Mouse (Mus musculus) monocyte, adult 2 months (primary cell): Measurements from ENCODE around the gene Pdzd2.

Experiments
- DNase-seq, 2 experiments: peaks; one replicate each; pipeline ENCODE4 v3.0.0; 2022; ENCODE audit warnings: low spot score in 2 of 2, low read depth in 1 of 2

Gene Pdzd2

DNA sequence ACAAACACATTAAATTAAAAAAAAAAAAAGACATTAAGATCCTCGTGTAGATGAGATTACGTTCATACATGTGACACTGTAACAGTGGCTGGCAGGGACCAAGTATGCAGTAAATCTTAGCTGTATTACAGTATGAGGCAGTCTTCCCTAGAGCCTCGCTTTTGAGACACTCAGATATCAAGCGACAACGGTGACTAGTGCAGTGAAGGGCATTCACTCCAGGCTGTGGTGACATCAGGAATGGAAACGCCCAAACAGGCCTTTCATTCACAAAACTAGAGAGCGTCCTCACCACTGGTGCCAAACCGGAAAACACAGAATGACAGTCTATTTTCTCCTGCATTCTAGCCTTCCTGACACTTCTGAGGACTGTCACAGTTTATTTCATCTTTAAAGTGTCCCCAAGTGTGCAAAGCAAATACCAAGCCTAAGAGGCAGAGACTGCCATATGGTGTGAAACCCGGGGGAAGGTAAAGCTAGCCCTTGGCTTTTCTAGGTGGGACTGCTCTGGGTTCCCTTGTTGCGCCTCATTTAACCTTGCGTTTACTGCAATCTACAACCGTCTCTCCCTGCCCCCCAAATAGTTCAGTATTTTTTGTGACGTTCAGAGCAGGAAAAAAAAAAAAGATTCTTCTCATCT, 195.9 kb downstream of the Pdzd2 start:
- no peak for DNase-seq

DNA sequence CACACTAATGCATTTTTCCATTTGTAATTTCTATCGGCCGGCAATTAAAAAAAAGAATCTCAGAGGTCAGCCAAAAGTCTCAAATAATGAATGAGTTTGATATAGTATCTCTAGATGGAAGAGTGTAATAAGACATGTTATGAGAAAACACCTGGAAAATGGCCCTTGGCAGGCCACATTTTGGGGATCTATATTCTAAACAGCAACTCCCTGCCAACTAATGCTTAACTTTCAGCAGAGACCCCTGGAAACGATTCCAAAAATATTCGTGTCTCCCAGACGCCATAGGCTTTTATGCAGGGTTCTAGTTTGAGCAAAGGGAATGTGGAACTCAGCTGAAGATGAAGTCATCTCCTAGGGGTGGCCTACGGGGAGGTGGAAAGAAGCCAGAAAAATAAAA, 197.4 kb downstream of the Pdzd2 start:
- no peak for DNase-seq

DNA sequence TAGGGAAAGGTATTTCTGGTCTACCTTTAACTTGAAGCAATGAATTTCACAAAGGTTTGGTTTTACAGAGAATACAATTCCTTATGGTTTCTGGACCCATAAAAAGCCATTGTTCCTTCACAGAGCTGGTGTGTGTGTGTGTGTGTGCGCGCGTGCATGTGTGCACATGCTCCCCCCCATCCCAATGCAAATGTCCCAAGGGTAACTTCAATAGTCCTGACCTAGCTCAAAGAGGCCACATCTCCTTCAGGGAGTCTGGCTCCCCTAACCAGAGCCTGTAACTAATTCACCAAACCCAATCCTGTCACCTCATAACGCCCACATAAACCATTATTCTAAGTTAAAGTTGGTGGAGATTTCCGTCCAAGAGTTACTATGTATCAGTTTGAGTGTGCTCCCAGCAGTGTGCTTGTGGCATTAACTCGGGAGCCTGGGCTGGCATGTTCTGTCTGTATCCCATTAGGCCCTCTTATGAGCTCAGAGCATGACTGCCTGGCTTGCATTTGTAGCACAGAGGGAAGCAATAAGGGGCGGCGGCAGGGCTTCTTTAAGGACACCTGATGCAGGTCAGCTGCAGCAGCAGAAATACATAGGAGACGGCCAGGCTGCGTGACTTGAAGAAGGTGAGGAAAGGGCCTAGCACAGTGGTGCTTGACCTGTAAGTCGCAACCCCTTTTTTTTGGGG, 200.0 kb downstream of the Pdzd2 start:
- DNase-seq: no peak

DNA sequence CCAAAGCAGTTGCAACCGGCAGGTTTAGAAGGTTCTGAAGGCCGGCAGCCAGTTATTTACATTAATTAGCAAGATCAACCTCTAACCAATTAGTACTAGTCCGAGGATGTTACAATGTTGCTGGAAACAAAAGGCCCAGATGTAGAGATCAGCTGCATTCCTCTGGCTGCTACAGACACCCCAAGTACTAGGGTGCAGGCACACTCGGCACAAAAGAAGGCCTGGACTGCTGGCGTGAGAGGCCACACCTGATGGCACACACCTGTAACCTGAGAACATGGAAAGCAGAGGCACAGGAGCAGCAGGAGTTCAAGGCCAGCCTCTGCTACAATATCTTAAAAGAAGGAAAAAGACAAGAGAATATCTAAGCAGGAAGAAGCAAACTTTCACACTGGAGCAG, 206.5 kb downstream of the Pdzd2 start:
- no peak for DNase-seq

DNA sequence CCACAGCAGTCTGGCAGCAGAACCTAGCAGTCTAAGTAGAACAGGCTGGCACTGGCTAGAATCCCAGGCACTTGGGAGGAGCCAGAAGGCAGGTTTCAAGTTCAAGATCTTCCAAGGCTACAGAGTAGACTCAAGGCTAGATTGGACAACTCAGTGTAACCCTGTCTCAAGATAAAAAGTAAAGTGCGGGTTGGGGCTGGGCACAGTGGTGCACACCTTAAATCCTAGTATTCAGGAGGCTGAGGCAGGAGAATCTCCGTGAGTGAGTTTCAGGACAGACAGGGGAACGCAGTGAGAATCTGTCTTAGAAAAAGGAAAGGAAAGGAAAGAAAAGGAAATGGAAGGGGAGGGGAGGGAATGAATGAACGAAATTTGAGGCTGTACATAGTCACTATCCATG, 207.2 kb downstream of the Pdzd2 start:
- DNase-seq: no peak

DNA sequence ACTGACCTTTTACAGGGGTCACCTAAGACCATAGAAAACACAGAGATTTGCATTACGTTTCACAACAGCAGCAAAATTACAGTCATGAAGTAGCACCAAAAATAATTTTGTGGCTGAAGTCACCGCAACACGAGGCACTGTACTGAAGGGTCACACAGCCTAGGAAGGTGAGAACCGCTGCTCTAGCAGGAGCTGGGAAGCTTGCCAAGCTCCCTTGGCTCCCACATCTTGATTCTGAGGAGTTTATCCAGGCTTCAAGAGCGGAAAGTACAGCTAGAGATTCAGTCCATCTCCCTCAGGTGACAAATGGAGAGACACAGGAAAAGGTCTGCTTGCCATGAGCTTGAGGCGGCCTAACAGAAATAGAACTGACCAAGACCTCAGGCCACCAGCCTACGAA, 216.9 kb downstream of the Pdzd2 start:
- no peak for DNase-seq

DNA sequence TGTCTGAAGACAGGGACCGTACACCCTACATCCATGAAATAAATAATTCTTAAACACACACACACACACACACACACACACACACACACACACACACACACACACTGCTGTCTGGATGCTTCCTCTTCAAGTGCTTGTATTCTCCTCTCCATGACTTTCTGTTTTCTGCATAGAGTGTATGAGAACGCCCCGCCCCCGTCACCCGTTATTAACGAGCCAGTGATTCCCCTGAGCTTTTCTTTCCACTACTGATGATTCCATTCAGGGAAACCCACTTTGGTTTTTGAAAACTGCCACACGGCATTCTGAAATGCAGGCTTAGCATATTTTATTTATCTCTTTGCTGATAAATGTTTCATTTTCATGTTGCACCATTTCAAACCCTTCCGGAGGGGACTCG, 219.4 kb downstream of the Pdzd2 start:
- DNase-seq: no peak

DNA sequence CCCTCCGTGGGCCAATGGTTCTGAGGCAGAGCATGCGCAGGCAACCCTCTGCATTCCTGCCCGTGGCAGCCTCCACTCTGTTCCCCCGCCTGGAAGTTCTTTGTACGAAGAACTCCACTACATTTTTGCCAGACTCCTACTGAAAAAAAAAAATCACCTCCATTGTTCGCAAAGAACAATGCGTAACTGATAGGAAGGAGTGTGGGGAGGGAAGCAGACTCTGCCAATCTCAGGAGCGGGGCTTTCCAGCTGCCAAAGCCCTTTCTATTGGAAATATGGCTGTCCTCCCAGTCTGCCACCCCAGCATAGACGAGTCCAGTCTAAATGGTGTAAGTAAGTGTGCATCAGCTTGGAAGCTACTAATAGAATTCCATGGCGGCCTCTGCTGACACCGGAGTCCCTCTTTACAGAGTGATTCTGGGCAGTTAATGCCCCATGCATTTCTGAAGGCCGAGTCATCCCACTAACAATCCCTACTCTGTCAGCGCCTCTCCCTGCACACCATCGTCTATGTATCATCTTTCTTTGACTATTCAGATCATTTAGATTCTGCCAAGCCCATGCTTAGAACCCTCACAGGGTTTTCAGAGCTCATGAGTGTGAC, 221.3 kb downstream of the Pdzd2 start:
- DNase-seq: no peak

DNA sequence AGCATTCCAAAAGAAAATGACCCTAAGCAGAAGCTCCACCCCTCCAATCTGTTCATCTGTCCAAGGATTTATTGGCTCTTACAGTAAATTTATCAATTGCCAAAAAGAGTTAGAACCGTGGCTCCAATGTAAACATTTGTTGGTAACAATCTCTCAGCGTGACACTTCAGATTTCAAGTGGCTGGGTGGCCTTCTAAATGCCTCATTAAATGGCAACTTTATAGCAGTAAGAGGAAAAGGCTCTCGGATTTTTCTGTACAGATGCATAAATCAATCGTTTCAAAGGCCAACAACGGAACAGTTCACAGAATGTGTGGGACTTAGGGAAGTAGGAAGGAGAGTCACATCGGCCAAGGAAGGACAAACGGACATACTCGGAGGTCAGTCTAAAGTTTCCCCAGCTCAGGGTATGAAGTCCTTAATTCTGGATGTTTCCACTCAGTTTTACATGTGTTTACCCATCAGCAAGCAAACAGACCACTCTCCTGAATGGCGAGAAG, 222.4 kb downstream of the Pdzd2 start:
- DNase-seq: no peak

DNA sequence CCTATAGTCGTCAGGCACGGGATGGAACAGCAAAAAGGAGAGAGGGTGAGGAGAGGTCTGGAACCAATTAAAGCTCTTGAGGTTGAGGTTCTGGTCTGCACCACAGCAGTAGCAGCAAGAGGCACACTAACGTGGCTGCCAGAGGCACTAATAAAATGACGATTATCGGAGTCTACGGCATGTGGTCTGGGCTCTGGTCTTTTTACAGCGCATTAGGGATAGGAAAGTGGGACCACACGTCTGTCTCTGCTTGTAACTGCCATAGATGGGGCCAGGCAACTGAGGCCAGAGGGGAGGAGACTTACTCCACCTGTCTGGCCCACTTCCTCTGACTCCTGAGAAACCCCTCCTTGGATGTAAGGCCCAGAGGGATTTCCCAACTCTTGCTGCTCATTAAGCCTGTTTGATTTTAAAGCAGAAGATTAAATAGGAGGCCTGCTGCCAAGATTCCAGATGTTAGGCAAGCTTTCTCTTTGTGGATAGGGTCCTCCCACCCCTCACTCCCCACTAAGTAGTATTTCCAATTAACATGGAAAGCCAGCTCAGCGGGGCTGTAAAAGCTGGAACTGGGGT, 224.4 kb downstream of the Pdzd2 start:
- DNase-seq: no peak

DNA sequence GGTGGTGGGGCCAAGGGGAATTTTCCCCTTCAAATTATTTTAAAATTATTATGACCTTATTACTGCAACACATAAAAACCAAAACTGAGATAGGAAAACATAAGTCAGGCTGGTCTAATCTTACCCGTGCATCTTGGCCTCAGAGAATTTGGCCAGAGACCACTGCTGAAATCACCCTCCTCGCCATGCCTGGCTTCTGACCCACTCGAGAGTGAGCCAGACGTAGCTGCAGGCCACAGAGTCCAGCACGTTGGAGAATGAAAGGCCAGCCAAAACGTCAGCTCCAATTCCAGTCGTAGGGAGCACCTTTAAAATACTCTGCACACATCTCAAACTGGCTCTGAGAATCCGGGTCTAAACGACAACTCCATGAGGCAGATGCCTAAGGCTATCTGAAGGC, 226.2 kb downstream of the Pdzd2 start:
- no peak for DNase-seq

DNA sequence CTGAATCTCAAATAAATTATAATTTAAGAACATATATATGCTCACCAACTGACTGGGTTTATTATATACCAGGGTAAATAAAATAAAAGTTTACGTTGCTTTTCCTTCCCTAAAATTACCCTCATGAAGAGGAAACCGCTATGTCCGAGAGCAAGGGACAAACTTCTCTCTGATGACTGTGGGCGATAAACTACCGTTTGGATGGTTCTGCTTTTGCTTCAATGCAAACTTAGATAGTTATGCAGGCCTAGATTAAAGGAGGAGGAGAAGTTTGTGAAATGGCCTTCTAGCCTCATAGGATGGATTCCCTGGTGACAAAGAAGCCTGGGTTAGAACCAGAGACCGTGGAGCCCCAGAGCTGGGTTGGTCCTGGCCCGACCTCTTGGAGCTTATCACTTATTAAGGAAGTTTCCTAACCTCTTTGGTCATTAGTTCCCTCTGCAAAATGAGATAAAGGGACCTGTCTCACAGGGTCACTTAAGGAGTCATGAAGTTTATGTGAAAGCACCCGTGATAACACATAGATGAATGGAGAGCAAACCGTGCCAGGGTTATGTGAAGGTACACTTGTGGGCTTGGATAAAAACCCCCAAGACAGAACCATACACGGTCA, 230.9 kb downstream of the Pdzd2 start:
- no peak for DNase-seq

DNA sequence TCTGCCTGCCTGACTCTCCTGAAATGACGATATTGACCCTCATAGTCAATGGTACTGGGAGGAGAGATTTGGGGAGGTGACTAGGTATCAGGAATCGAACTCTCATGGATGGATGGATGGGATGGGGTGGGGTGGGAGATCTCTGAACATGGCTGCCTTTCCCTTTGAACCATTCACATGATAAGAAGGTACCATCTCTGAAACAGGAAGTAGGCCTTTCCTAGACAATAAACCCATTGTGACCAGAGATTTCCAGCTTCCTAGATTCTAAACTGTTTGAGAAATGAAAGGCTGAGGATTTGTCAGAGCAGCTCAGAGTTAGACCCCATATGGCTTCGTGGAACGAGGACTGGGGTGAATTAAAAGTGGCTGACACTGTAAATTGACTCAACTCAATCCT, 232.2 kb downstream of the Pdzd2 start:
- DNase-seq: no peak

DNA sequence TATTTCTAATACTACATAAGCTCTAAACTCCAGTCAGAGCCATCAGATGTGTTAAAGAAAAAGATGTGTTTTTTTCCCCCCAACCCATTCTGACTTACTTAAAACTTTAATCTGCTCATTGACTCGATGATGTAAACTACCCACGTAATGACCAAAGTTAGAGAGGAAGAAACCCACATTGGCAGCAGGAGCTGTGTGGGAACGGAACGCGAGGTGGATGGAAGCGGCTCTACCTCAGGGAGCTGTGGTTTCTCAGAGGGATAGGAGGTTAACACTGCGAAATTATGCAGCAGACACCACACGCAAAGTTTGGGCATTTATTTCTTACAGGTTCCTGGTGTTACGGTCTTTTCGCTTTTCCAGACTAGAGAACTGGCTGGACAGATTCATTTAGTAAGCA, 233.2 kb downstream of the Pdzd2 start:
- DNase-seq: no peak

DNA sequence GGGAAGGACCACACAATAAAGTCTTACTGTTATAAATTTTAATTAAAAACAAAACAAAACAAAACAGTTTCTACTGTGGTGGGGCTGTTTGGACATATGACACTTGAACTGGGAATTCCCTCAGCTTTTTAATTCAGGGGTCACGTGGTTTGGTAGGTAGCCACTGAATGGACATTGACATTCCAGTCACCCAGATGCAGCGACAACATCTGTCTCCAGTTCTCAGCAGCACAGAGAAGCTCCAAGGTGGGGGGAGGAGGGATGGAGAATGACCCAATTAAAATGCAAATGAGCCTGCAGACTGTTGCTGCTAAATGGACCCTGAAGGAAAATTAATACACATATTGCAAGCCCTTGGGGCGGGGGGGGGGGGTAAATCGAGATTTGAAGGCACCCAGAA, 233.6 kb downstream of the Pdzd2 start:
- no peak for DNase-seq

DNA sequence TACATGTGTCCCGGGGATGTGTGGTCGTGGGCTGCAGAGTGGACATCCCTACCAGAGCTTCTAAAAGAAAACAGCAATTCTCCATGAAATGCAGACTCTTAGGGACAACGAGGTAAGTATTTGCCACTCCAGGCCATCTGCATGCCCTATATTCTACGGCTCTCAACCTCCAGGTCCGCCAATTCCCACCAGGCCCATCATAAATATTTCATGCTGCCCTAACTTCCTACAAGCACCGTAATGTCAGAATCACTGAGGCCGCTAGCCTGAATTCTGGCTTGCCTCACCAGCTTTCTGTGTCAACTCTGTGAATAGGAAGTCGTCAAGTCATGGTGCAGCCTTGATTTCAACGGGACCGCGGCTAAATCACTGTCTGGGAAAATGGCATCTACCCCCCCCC, 234.2 kb downstream of the Pdzd2 start:
- DNase-seq: no peak

DNA sequence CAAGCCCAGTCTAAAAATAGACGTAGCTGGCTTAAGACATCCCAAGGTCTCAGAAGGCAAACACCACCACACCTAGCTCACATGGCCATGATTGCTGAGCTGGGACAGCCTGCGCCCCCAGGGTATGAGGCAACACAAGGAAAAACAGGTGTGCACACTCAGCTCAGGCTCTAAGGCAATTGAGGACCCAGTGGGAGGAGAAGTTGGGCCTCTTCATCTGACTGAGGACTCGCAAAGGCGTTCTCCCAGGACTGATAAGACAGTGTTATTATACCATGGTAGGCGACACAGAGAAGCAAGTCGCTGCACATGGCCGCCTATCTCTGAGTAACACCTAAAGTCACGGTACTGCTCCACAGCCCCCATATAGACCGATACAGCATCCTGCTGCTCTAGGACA, 235.8 kb downstream of the Pdzd2 start:
- no peak for DNase-seq

DNA sequence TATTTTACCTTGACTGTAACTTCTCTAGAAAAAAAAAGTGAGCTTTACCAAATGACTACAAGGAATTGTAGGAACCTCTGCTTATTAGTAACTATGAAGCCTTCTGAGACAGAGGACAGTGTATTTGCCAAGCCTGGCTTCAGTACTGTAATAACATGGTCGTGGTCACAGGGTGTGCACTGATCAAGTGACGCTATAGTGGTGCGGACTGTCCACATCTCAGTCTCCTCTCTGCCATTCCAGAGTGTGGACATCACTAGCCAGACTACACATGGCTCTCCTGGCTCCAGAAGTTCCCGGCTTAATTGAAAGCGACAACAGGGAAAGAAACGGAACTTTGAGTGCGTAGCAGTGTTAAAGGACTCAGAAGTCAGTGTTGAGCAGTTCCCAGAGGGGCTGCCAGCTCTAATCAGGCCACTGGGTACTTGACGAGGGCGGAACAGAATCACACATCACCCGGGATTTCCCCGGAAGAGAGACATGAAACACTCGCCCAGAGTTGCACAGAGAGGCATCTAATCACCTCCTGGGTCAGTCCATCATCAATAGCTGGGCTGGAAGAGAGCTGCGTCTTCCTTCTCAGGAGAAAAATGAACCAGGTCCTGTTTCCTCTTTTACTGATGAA, 237.7 kb downstream of the Pdzd2 start:
- no peak for DNase-seq

DNA sequence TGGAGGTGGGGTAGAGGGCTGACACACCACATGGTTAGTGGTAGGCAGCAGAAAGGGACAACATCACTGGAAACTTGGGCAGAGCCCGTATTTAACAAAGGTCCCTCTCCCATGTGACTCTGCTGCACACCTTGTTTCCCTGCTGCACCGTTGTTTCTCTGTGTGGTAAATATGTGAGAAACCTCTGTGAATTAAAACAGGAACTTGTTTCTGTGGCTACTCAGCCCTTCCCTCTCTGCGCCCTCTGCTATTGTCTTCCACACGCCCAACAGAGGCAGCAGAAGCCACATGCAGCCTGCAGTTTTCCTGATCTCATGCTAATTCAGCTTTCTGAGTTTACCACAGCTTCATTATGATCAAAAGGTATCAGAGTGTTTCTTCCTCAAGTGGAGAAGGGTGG, 239.1 kb downstream of the Pdzd2 start:
- DNase-seq: no peak

DNA sequence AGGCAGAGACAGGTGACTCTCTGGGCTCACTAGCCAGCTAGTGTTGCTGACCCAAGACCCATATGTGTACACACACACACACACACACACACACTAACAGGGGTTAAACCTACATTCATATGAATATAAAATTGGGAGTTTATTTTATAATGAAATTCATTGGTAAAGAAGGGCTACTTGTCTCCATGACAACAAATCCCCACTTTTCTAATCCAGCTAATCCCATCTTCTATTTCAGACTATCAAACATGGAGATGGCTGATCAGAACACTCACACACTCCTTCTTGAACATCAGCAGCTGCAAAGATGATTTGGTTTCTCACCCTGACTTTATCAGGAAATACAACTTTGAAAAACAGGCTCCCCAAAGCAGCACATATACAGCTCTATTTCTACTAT, 245.6 kb downstream of the Pdzd2 start:
- no peak for DNase-seq

DNA sequence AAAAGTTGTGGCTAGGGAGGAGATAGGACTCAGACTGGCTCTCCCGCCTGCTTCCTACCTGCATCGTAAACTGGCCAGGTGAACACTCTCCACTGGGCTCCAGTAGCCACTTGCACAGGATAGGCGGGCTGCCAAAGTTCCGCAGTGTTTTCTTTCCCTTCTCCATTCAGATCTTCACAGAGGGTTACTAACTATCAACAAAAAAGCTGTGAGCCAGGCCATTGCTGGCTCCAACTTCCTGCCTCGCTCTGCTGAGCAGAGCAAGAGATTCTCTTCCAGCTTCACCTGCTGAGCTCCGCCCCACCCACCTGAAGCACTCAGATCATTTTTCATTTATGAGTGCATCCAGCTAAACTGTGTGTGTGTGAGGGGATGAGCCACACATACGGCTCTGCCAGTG, 246.5 kb downstream of the Pdzd2 start:
- no peak for DNase-seq
